Mouse (Mus musculus): Measurements from ENCODE around the gene Gm49358. TPM values are rescaled to one million over a fixed set of nuclear protein-coding genes. Genes with fewer than 3 reads are reported as not detected.

The Gm49358 gene
- polyA plus RNA-seq (2012; rRNA removed): not detected in 2 replicates

DNA sequence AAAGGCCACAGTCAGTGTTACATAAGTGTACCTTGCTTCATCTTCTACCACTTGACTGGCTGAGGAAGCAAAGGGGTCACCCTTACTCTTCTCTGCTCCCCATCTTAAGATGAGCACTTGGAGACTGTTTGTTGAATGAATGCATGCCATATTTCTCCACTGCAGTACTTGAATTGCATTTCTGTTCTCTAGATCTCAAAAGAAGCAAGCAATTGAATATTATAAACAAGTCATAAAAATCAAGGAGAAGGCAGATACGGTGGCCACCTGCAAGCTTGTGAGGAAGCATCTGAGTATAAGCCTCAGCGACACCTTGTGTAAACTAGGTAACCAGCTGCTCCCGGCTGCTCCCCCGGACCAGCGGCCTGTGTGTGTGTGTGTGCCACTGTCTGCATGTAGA lies at the start of gene Gm49358:
TSS of gene Gm49358 (plus strand) at position 301 of the 400 bp plus-strand sequence.

DNA sequence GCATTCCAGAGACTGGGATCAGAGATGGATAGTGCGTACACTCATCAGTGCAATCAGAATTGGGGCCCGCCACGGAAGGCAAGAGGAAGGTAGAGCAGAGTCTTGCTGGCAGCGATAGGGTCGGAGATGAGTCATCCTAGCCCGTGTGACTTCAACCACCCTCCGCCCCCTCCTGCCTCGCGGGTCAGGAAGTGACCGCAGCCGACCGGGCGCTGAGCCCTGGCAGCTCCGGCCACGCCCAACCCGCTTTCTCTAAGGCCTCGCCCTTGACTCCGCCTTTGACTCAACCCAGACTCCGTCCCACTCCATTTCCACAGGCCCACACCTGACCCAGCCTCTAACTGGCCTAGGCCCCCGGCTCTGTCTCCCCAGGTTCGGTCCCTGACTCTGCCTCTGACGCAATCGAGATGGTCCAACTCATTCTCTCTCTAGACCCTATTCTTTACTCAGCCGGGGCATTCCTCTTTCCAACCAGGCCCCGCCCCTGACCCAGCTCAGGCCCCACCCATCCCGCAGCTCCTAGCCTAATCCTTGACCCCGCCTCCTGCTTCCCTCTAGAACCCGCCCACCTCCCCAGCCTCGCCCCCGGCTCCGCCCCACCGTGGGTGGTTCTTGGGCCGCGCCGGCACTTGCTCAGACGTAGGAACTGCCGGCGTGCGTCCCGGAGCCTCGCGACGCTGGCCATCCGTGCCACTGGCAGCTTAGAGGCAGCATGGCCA lies 14.8 kb downstream of the Gm49358 start, which contains the start of gene Nt5dc3:
TSS of gene Nt5dc3 (plus strand) at position 608 of the 719 bp plus-strand sequence.

Other genes starting within 250 kb of the Gm49358 start
- gene Hsp90b1, start 58.5 kb upstream of the Gm49358 start, polyA plus RNA-seq (2012; rRNA removed): 26.5 and 28.7 TPM in 2 replicates
- gene Ttc41, start 58.2 kb upstream of the Gm49358 start, polyA plus RNA-seq (2012; rRNA removed): 0.54 and 0.57 TPM in 2 replicates
- 8.5 and 8.7 TPM in 2 replicates for gene Nt5dc3, start 15.0 kb downstream of the Gm49358 start, polyA plus RNA-seq (2012; rRNA removed)
- 0.50 and 0.56 TPM in 2 replicates for gene Stab2, start 244.1 kb downstream of the Gm49358 start, polyA plus RNA-seq (2012; rRNA removed)